Mouse (Mus musculus): ENCODE results near the gene Rps15. TPM values are rescaled to one million over a fixed set of nuclear protein-coding genes. Genes with fewer than 3 reads are reported as not detected.
A peak's percentile ranks its signal among the peaks of the same experiment; 100 is the strongest.

The Rps15 gene
- total and polyA plus RNA-seq, 3 experiments: 2,279 to 5,342 (median 2,739) TPM

DNA sequence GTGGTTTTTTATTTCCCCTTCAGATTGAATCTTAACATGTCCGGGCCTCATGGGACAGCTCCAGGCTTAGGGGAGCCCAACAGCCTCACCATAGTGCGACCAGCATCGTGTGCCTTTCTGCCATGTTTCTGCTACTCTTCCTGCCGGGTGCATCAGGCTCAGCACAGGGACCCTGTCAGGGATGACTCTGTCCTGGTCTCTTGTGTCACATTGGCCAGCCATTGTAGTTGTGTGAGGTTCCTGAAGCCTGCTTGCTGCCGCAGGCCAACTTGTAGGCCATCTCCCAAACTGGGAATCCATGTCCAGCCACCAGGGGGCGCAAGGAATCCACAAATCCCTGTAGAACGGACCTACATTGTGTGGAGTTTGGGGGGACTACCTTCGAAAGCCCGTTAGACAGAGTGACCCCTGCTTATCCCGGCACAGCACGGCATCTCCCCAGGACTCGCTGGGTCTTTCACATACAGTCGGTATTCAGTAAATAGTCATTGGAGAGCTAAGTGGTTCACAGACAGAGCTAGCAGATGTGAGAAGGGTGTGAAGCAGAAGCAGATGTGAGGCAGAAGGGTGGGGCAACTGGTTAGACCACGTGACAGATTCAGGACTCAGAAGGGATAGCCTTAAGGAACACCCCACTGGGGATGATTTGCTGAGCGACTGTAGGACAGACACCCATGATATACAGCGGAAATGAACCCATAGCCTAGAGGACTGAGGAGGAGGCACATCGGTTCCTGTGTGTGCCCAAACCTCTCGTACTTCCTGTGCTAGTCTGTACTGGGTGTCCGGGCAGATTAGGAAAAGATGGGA lies 47.9 kb downstream of the Rps15 start (continued):
- no peak for TF ChIP-seq TCF12 (IDR thresholded peaks at IDR 0.05; ENCODE audit: low read depth, low read length)
- TF ChIP-seq POLR2A (IDR thresholded peaks at IDR 0.05; ENCODE audit: low read depth, low read length): no peak
- no peak for TF ChIP-seq MYC (IDR thresholded peaks at IDR 0.05; ENCODE audit: low read depth, low read length)
- no peak for TF ChIP-seq CHD2 (IDR thresholded peaks at IDR 0.05; ENCODE audit: low read length)
- no peak for TF ChIP-seq ZC3H11A (IDR thresholded peaks at IDR 0.05; ENCODE audit: low read depth, low read length)
- peak; percentile 14; the same call in 1 of the 2 replicates for TF ChIP-seq BHLHE40 (IDR thresholded peaks at IDR 0.05; ENCODE audit: low read depth, low read length)

- H3K27ac ChIP-seq (ENCODE audit: insufficient read depth, low read depth): no peak overlapping the region
- H3K79me2 ChIP-seq (replicated peaks; ENCODE audit: control insufficient read depth, extremely low read depth, insufficient read depth, poor library complexity, severe bottlenecking): no peaks in the 10 kb centered on the region
- no peak overlapping the region for H3K4me3 ChIP-seq (replicated peaks in 1 of 3; ENCODE audit: low read depth in 2 of 3, low read length in 2 of 3, poor library complexity in 1 of 3)
- peaks cover 4% of the 10 kb centered on the region in 2 experiments for H3K36me3 ChIP-seq (replicated peaks in 1 of 2; ENCODE audit: control insufficient read depth in 1 of 2, insufficient read depth in 1 of 2, low read length in 1 of 2)
- dilution Hi-C loops (cut with MboI; ENCODE audit: extremely low pct_ligation_motif_present, extremely low pct_unique_long_range_greater_than_20kb, low sequenced_read_pairs) (no loop called here), in situ Hi-C loops (cut with MboI; ENCODE audit: low pct_ligation_motif_present, low pct_unique_long_range_greater_than_20kb, low sequenced_read_pairs) (no loop called here)
- peaks cover 4 to 18% of the 10 kb centered on the region in 2 experiments; a peak in 3 of 4 replicates for H3K4me1 ChIP-seq (ENCODE audit: control insufficient read depth in 1 of 2, insufficient read depth in 2 of 2)
- DNase-seq (ENCODE audit: extremely low read depth): no peak
- H3K4me2 ChIP-seq (ENCODE audit: insufficient read depth, low read depth, poor library complexity, severe bottlenecking): no peak overlapping the region
- H3K9me3 ChIP-seq (replicated peaks; ENCODE audit: low read length): peaks cover 19% of the 10 kb centered on the region
- peaks cover 29% of the 10 kb centered on the region for H3K27me3 ChIP-seq (replicated peaks)
- TF ChIP-seq JUN (IDR thresholded peaks at IDR 0.05; ENCODE audit: insufficient read depth, low read depth, low read length) (no peak), RAD21 (IDR thresholded peaks at IDR 0.05; ENCODE audit: low read depth, low read length) (no peak), ZNF384 (IDR thresholded peaks at IDR 0.05; ENCODE audit: low read depth, low read length) (no peak), GABPA (IDR thresholded peaks at IDR 0.05; ENCODE audit: insufficient replicate concordance, low read depth, low read length) (no peak), CTCF (conservative IDR thresholded peaks at IDR 0.05 in 1 of 2, IDR thresholded peaks at IDR 0.05 in 1 of 2; ENCODE audit: low read depth in 2 of 2, low read length in 2 of 2) (no peak), MAX (IDR thresholded peaks at IDR 0.05; ENCODE audit: low read length) (no peak), NRF1 (IDR thresholded peaks at IDR 0.05; ENCODE audit: low read depth, low read length) (no peak), ZMIZ1 (IDR thresholded peaks at IDR 0.05; ENCODE audit: low read depth, low read length) (no peak), CHD1 (IDR thresholded peaks at IDR 0.05; ENCODE audit: low read depth, low read length) (no peak), MAZ (IDR thresholded peaks at IDR 0.05; ENCODE audit: low read depth, low read length) (no peak), SIN3A (IDR thresholded peaks at IDR 0.05; ENCODE audit: low read length) (no peak), UBTF (IDR thresholded peaks at IDR 0.05; ENCODE audit: low read depth, low read length) (no peak), BHLHE40 (IDR thresholded peaks at IDR 0.05; ENCODE audit: low read depth, low read length) (no peak), MEF2A (IDR thresholded peaks at IDR 0.05; ENCODE audit: borderline replicate concordance, low read depth, low read length) (no peak), NELFE (IDR thresholded peaks at IDR 0.05; ENCODE audit: low read depth, low read length) (no peak), EP300 (IDR thresholded peaks at IDR 0.05; ENCODE audit: low read length) (no peak), JUND (conservative IDR thresholded peaks at IDR 0.05; ENCODE audit: low read depth, low read length) (no peak), ZC3H11A (IDR thresholded peaks at IDR 0.05; ENCODE audit: low read depth, low read length) (no peak)
- H3K9ac ChIP-seq (ENCODE audit: insufficient read depth, low read depth): no peak overlapping the region
Measured at GRCm38 (mm10) chr10:80341026-80341425, 48.8 kb downstream of the Rps15 start.
